Mouse (Mus musculus) megakaryocyte-erythroid progenitor cell, adult 5-6 weeks (primary cell): ENCODE data around the gene Gm5475. TPM values are rescaled to one million over a fixed set of nuclear protein-coding genes. Genes with fewer than 3 reads are reported as not detected.

ENCODE experiments used
- ATAC-seq: replicated peaks from 2 replicates; pipeline ENCODE4 v1.8.0; 2016; ENCODE audit warnings: mild to moderate bottlenecking, inconsistent platforms; ENCODE audit not compliant: severe bottlenecking, poor library complexity, low FRiP score, low TSS enrichment
- total RNA-seq, 2 experiments: library from RNA; stranded (forward) in 1 of 2; stranded (reverse) in 1 of 2; fragments of 200-1000, 215-1000 nt in 1 of 2; fragments of >200 nt in 1 of 2; fragmentation: Nextera tagmentation in 1 of 2; gene quantifications; 2 replicates each; pipeline ENCODE4 v1.2.3; 2014 to 2017

Gene Gm5475
- total RNA-seq, 2 experiments from 2014 or later: not detected

DNA sequence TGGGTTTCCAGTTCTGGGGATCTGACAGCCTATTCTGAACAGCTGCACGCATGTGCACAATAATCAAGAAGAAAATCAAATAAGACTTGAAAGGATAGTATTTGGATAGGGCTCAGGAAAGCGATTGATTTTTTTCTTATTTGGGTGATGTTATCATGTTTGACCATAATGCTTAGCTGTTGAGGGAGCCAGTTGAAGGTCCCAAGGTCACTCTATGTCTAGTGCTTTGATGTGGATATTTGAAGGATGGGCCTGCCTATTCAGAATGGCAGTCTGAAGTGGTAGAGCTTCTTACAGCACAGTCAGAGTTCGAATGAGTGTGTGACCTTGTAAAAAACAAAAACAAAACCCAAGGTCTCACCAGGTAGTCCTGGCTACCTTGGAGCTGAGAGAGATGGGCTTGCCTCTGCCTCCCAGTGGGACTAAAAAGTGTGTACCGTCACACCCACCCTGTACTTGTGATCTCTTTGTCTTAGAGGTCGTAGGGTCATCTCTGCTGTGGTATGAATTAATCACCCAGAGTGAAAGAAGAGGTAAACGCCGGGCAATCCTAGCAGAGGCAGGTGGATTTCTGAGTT is 52.1 kb downstream of the Gm5475 start:
- ATAC-seq: no peak

Other genes with a start within 250 kb of the Gm5475 start
- gene Atf1, start 194.3 kb upstream of the Gm5475 start, total RNA-seq (2014; fragmentation: Nextera tagmentation): 82.7 and 87.7 TPM in 2 replicates
- 94.7 and 123 TPM in 2 replicates for gene Atf1, start 194.3 kb upstream of the Gm5475 start, total RNA-seq (2017)
- not detected in 2 replicates for gene Tmprss12, start 141.3 kb upstream of the Gm5475 start, total RNA-seq (2014; fragmentation: Nextera tagmentation)
- not detected in 2 replicates for gene Tmprss12, start 141.3 kb upstream of the Gm5475 start, total RNA-seq (2017)
- 38.9 and 45.1 TPM in 2 replicates for gene Mettl7a1, start 118.0 kb upstream of the Gm5475 start, total RNA-seq (2014; fragmentation: Nextera tagmentation)
- gene Mettl7a1, start 118.0 kb upstream of the Gm5475 start, total RNA-seq (2017): 65.6 and 68.2 TPM in 2 replicates
- 0.26 TPM in 1 of 2 replicates, not detected in the other for gene Mettl7a3, start 87.2 kb upstream of the Gm5475 start, total RNA-seq (2014; fragmentation: Nextera tagmentation)
- 1.7 TPM in 1 of 2 replicates, not detected in the other for gene Mettl7a3, start 87.2 kb upstream of the Gm5475 start, total RNA-seq (2017)
- not detected in 2 replicates for gene Methig1, start 69.0 kb upstream of the Gm5475 start, total RNA-seq (2014; fragmentation: Nextera tagmentation)
- gene Methig1, start 69.0 kb upstream of the Gm5475 start, total RNA-seq (2017): not detected in 2 replicates
- gene Mettl7a2, start 68.9 kb upstream of the Gm5475 start, total RNA-seq (2014; fragmentation: Nextera tagmentation): not detected in 2 replicates
- gene Mettl7a2, start 68.9 kb upstream of the Gm5475 start, total RNA-seq (2017): not detected in 2 replicates
- not detected in 2 replicates for gene Higd1c, start 57.6 kb upstream of the Gm5475 start, total RNA-seq (2014; fragmentation: Nextera tagmentation)
- not detected in 2 replicates for gene Higd1c, start 57.6 kb upstream of the Gm5475 start, total RNA-seq (2017)
- gene Slc11a2, start 2.9 kb downstream of the Gm5475 start, total RNA-seq (2014; fragmentation: Nextera tagmentation): 67.0 and 82.9 TPM in 2 replicates
- gene Slc11a2, start 2.9 kb downstream of the Gm5475 start, total RNA-seq (2017): 29.2 and 32.5 TPM in 2 replicates
- gene Letmd1, start 46.9 kb downstream of the Gm5475 start, total RNA-seq (2014; fragmentation: Nextera tagmentation): 42.9 and 43.9 TPM in 2 replicates
- 19.5 and 23.3 TPM in 2 replicates for gene Letmd1, start 46.9 kb downstream of the Gm5475 start, total RNA-seq (2017)
- 1.7 and 1.9 TPM in 2 replicates for gene Csrnp2, start 73.3 kb downstream of the Gm5475 start, total RNA-seq (2014; fragmentation: Nextera tagmentation)
- gene Csrnp2, start 73.3 kb downstream of the Gm5475 start, total RNA-seq (2017): 2.2 and 3.1 TPM in 2 replicates
- 14.0 and 21.7 TPM in 2 replicates for gene Tfcp2, start 129.9 kb downstream of the Gm5475 start, total RNA-seq (2014; fragmentation: Nextera tagmentation)
- gene Tfcp2, start 129.9 kb downstream of the Gm5475 start, total RNA-seq (2017): 18.5 and 33.1 TPM in 2 replicates
- 0.96 and 1.2 TPM in 2 replicates for gene Pou6f1, start 177.8 kb downstream of the Gm5475 start, total RNA-seq (2014; fragmentation: Nextera tagmentation)
- gene Pou6f1, start 177.8 kb downstream of the Gm5475 start, total RNA-seq (2017): not detected in 2 replicates
- gene Dazap2, start 193.2 kb downstream of the Gm5475 start, total RNA-seq (2014; fragmentation: Nextera tagmentation): 208 and 229 TPM in 2 replicates
- 148 and 159 TPM in 2 replicates for gene Dazap2, start 193.2 kb downstream of the Gm5475 start, total RNA-seq (2017)
- 3.3 and 4.4 TPM in 2 replicates for gene Smagp, start 214.8 kb downstream of the Gm5475 start, total RNA-seq (2014; fragmentation: Nextera tagmentation)
- 4.8 TPM in 1 of 2 replicates, not detected in the other for gene Smagp, start 214.8 kb downstream of the Gm5475 start, total RNA-seq (2017)
- gene Bin2, start 247.4 kb downstream of the Gm5475 start, total RNA-seq (2014; fragmentation: Nextera tagmentation): 33.2 and 37.0 TPM in 2 replicates
- 57.3 and 57.4 TPM in 2 replicates for gene Bin2, start 247.4 kb downstream of the Gm5475 start, total RNA-seq (2017)